ENCODE assay signal across 24 mouse cellular contexts in genomic region chr9:77914616-77915015, GRCm38 (mm10). TPM values are rescaled to one million over a fixed set of nuclear protein-coding genes. Genes with fewer than 3 reads are reported as not detected.
A peak's percentile ranks its signal among the peaks of the same experiment; 100 is the strongest.
DNase-seq lines count a peak whose midpoint lies in the region; ATAC-seq and TF ChIP-seq lines count a peak whose summit lies in the region.
"Had no signal": no experiment of that assay in that cellular context is flagged by ENCODE, and none has a peak within 500 bp of the region (broad histone marks: within the 10 kb centered on the region; RNA-seq: fewer than 3 reads in every experiment).

No protein-coding gene starts in this region.

- peaks cover 18% of the 10 kb centered on the region for H3K79me2 ChIP-seq in liver, adult 2 months (ENCODE audit: control insufficient read depth, insufficient read depth, low read length)

- DNase-seq in cerebellum, adult 9-10 months = peak; percentile 11
- no peak for DNase-seq in cerebellum, adult 18-20 months
- DNase-seq in liver, adult 2 months (ENCODE audit: extremely low read depth, low read depth, low spot score) = peak; percentile 53
- DNase-seq in liver = no peak
- DNase-seq in midbrain, embryonic 11.5 days (ENCODE audit: low spot score, missing footprints) = peak; percentile 68
- no peak for DNase-seq in midbrain, postnatal 0 days (ENCODE audit: low spot score)
- DNase-seq: adrenal gland, adult 8-10 months; adrenal gland, postnatal 14 days; adrenal gland, postnatal 36 days; B cell, adult 2 months; cerebellum, adult 11-12 months; cerebellum, adult 8-10 months; cerebellum, postnatal 10 days; cerebellum, postnatal 25 days; forebrain, postnatal 0 days had no signal

- 75% methylated on average over 4 of the region's 4 CpGs for WGBS in liver, adult 2 months
- 80% methylated on average over 4 of the region's 4 CpGs for WGBS in midbrain, embryonic 11.5 days
- 72% methylated on average over 4 of the region's 4 CpGs for WGBS in midbrain, postnatal 0 days

- no peak overlapping the region for H3K9ac ChIP-seq in liver, adult 2 months (ENCODE audit: low read depth, low read length)
- H3K9ac ChIP-seq in midbrain, embryonic 11.5 days (ENCODE audit: low read length) = no peak overlapping the region
- no peak overlapping the region for H3K9ac ChIP-seq in midbrain, postnatal 0 days (replicated peaks; ENCODE audit: low read length, poor library complexity, severe bottlenecking)
- H3K9ac ChIP-seq: embryonic facial prominence, embryonic 12.5 days; forebrain, embryonic 13.5 days; forebrain, embryonic 15.5 days; forebrain, postnatal 0 days had no signal

- no peak for TF ChIP-seq POLR2A in liver, adult 2 months (IDR thresholded peaks at IDR 0.05; ENCODE audit: extremely low read depth, insufficient read depth, low read length)

- no peak for ATAC-seq in midbrain, embryonic 11.5 days (ENCODE audit: low FRiP score)
- no peak for ATAC-seq in midbrain, postnatal 0 days (ENCODE audit: low FRiP score)
- ATAC-seq: activated CD4-positive, CD25-positive, alpha-beta regulatory T cell, adult 4 months; CD4-positive, CD25-positive, alpha-beta regulatory T cell, adult 4 months; forebrain, embryonic 13.5 days; forebrain, embryonic 15.5 days; forebrain, postnatal 0 days; Patski had no signal

- no peak overlapping the region for H3K4me3 ChIP-seq in liver, adult 2 months (ENCODE audit: insufficient read depth, low read depth, low read length)
- H3K4me3 ChIP-seq in midbrain, embryonic 11.5 days (ENCODE audit: low read depth, low read length) = no peak overlapping the region
- no peak overlapping the region for H3K4me3 ChIP-seq in midbrain, postnatal 0 days (ENCODE audit: low read depth, low read length)
- H3K4me3 ChIP-seq: embryonic facial prominence, embryonic 10.5 days; embryonic facial prominence, embryonic 12.5 days; forebrain, embryonic 13.5 days; forebrain, embryonic 15.5 days had no signal

- no peak for TF ChIP-seq CTCF in liver, adult 2 months (IDR thresholded peaks at IDR 0.05; ENCODE audit: low read depth, low read length)
- no peak for TF ChIP-seq CTCF in midbrain, postnatal 0 days (IDR thresholded peaks at IDR 0.05)

- H3K27ac ChIP-seq in liver, adult 2 months (replicated peaks; ENCODE audit: insufficient read depth, low read depth, low read length) = no peak overlapping the region
- no peak overlapping the region for H3K27ac ChIP-seq in midbrain, embryonic 11.5 days (ENCODE audit: low read depth, low read length)
- no peak overlapping the region for H3K27ac ChIP-seq in midbrain, postnatal 0 days (ENCODE audit: low read depth, low read length)
- H3K27ac ChIP-seq: embryonic facial prominence, embryonic 10.5 days; embryonic facial prominence, embryonic 12.5 days; forebrain, embryonic 13.5 days; forebrain, embryonic 15.5 days had no signal

- H3K36me3 ChIP-seq in liver, adult 2 months (ENCODE audit: control insufficient read depth, insufficient read depth, low read length) = no peaks in the 10 kb centered on the region
- H3K36me3 ChIP-seq in midbrain, embryonic 11.5 days (ENCODE audit: control insufficient read depth, insufficient read depth, low read length) = no peaks in the 10 kb centered on the region
- no peaks in the 10 kb centered on the region for H3K36me3 ChIP-seq in midbrain, postnatal 0 days (ENCODE audit: insufficient read depth, low read length)
- H3K36me3 ChIP-seq: embryonic facial prominence, embryonic 12.5 days; forebrain, embryonic 15.5 days had no signal

- peaks cover 20% of the 10 kb centered on the region for H3K4me1 ChIP-seq in liver, adult 2 months (ENCODE audit: control insufficient read depth, insufficient read depth, low read length)
- peaks cover 16% of the 10 kb centered on the region for H3K4me1 ChIP-seq in midbrain, embryonic 11.5 days (ENCODE audit: control insufficient read depth, insufficient read depth, low read length)
- peaks cover 5% of the 10 kb centered on the region; the same call in 1 of the 2 replicates for H3K4me1 ChIP-seq in midbrain, postnatal 0 days (ENCODE audit: insufficient read depth, low read length)

- no peaks in the 10 kb centered on the region for H3K9me3 ChIP-seq in midbrain, embryonic 11.5 days (ENCODE audit: control insufficient read depth, low read length)
- no peaks in the 10 kb centered on the region for H3K9me3 ChIP-seq in midbrain, postnatal 0 days (ENCODE audit: low read length)
- H3K9me3 ChIP-seq: embryonic facial prominence, embryonic 10.5 days; embryonic facial prominence, embryonic 12.5 days; forebrain, embryonic 13.5 days; forebrain, embryonic 15.5 days; G1E had no signal

- no peak overlapping the region for H3K4me2 ChIP-seq in midbrain, embryonic 11.5 days
- H3K4me2 ChIP-seq in midbrain, postnatal 0 days (ENCODE audit: low read depth, low read length, poor library complexity, severe bottlenecking) = no peak overlapping the region
- H3K4me2 ChIP-seq: embryonic facial prominence, embryonic 12.5 days; forebrain, embryonic 13.5 days; forebrain, embryonic 15.5 days had no signal

- H3K27me3 ChIP-seq in liver, adult 2 months (ENCODE audit: control insufficient read depth, insufficient read depth, low read length) = no peaks in the 10 kb centered on the region
- H3K27me3 ChIP-seq in midbrain, embryonic 11.5 days (ENCODE audit: control insufficient read depth, insufficient read depth, low read length) = no peaks in the 10 kb centered on the region
- H3K27me3 ChIP-seq in midbrain, postnatal 0 days (ENCODE audit: insufficient read depth, low read length) = no peaks in the 10 kb centered on the region
- H3K27me3 ChIP-seq: CH12.LX; embryonic facial prominence, embryonic 12.5 days; forebrain, embryonic 13.5 days; forebrain, embryonic 15.5 days; Patski had no signal

RNA-seq across cellular contexts. Expression of gene Elovl5, which starts 2.5 kb away (rescaled TPM):
- 228 and 280 TPM in 2 replicates for total RNA-seq in liver, adult 2 months (2014; rRNA removed)
- 234 and 322 TPM in 2 replicates for polyA plus RNA-seq in liver, adult 2 months (2012; rRNA removed)
- 98.2 and 105 TPM in 2 replicates for polyA plus RNA-seq in midbrain, embryonic 11.5 days (2014; fragmentation: Nextera tagmentation; extraction: Ambion mirVana)
- 79.4 and 80.0 TPM in 2 replicates for total RNA-seq in midbrain, postnatal 0 days (2014; rRNA removed)
- polyA plus RNA-seq in midbrain, postnatal 0 days (2015; fragmentation: Nextera tagmentation; extraction: Ambion mirVana) = 58.4 and 59.2 TPM in 2 replicates

Comparison
In these comparisons a context has a peak if more than half of its experiments do, and no peak if none do; other contexts are left out.
1. DNase-seq: peak in cerebellum, adult 9-10 months (single experiment), liver, adult 2 months (single experiment) and midbrain, embryonic 11.5 days (single experiment); none in cerebellum, adult 18-20 months (0 of 2), liver (single experiment) and midbrain, postnatal 0 days (single experiment).